Mouse (Mus musculus): ENCODE data around the gene Dgkh.

Dgkh gene

DNA sequence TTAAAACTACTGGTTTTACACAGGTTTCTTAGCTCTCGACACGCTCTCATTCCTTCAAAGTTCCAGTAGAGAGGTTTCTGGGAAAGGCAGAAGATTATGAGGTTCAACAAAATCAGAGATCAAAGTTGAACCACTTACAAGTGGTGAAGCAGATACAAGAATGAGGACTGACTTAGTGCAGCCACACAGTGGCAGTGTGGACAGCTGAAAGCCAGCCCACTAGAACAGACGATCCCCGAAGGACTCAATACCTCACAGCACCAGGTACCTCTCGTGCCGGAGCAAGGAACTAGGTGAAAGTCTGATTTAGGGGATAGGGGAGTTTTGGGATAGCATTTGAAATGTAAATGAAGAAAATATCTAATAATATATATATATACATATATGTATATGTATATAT, 56.1 kb downstream of the Dgkh start:
- no peak for DNase-seq (ENCODE audit: low read depth, low spot score)

DNA sequence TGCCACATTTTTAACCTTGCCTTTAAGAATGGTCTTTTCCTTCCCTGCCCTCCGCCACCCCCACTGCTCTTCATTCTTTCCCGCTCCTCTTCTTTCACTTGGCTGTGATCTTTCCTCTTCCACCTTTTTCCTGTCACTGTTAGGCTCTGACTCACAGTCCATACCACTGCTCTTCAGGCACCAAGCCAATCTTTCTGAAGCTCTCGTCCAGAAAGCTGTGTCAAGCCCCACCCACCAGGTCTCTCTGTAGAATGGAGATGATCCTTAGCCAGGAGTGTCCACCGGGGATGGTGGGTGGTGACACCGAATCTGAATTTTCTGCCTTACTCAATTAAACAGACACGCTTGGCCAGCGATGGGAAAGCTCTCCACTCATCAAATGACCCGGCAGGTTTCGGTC, 58.0 kb downstream of the Dgkh start:
- DNase-seq (ENCODE audit: low read depth, low spot score): no peak

DNA sequence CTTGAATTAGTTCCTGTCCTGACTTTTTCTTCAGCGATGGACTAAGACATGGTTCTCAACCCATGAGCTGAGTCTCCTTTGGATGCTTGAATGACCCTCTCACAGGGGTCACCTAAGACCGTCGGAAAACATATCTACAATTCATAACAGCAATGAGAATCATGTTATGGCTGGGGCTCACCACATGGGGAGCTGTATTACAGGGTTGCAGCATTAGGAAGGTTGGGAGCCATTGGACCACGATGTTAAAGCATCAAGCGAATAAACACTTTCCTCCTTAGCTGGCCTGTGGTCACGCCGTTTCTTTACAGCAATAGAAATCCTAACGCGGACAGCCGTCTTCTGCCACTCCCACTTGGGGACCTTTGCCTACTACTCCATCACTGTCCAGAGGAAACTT, 62.6 kb downstream of the Dgkh start:
- DNase-seq (ENCODE audit: low read depth, low spot score): no peak

DNA sequence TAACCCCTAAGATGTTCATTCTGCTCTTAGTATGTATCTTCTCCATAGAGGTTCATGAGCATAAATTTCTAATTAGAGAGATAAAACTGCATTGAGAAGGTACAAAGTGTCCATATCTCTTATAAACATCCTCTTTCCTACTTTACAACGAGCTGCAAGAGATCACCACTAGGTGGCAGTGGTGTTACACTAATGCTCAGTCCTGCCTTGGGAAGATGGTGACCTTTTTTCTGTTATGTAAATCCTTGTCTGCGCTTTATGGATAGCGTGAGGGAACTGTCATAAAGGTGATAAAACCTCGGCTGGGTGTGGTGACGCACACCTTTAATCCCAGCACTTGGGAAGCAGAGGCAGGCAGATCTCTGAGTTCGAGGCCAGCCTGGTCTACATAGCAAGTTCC, 64.3 kb downstream of the Dgkh start:
- peak; percentile 77 for DNase-seq (ENCODE audit: low read depth, low spot score)

DNA sequence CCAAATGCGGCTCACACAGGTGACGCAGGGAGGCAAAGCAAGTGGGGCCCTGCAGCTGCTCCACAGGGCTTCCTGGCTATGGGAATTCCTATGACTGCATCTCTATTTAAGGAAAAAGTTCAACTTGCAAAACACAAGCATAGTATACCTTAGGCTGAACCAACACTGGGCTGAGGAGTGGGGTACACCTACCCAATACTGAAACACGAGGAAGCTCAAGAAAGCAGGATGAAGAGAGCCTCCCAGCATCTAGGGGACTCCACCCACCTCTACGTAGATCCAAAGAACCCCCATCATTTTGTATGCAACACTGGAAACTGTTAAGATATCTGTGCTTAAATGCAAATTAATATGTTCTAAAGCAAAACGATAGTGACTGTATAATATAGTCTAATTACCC, 64.8 kb downstream of the Dgkh start:
- no peak for DNase-seq (ENCODE audit: low read depth, low spot score)

- no peak for DNase-seq (ENCODE audit: low read depth, low spot score)
Measured at GRCm38 (mm10) chr14:78662641-78663040, 69.9 kb downstream of the Dgkh start.

- DNase-seq (ENCODE audit: low read depth, low spot score): no peak
Measured at GRCm38 (mm10) chr14:78661462-78661861, 71.1 kb downstream of the Dgkh start.

DNA sequence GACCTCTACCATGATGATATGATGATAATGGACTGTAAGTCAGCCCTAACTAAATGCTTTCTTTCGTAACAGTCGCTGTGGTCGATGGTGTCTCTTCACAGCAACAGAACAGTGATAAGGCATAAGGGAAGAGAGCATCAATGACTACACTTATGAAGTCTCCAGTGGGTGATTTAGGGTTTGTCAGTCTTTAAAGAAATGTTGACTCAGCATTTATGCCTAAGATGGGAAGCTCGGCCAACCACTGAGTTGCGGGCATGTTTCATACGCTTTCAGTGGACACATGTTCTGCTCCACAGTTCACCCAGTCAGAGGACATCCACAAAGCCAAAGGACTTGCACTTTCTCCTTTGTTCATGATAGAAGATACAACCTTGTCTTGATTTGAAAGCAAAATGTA, 73.9 kb downstream of the Dgkh start:
- no peak for DNase-seq (ENCODE audit: low read depth, low spot score)

DNA sequence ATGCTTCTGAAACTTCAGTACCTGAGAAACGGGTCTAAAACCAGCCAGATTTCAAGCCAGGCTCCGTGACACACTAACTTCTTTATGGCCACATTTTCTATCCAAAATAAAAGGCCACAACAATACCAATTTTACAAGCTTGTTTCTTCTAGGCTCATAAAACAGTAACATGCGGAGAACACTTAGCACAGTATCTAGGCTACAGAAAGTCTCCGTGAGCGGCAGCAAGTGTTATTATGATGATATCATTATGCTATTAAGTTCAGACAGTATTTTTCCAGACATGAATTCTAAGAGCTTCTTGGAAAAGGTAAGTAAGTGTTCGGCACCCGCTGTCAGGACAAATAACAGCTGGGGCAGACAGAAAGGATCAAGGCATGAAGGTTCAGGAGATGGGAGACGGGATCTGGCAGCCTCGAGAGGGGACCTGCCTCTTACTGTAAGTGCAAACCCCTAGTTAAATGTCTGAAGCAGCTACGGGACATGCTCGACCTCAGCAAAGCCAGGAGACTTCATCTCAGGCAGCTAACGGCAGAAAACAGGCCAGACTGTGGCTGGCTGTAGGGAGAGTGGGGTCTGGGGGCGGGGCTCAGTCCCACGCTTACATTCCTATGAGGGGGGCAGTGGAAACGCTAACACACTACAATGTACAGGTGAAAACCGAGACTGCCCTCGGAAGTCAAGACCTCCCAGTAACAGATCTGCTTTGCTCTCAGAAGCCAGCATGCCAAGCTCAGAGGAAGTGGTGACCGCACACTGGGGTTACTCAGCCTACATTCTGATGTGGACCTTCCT, 75.5 kb downstream of the Dgkh start:
- DNase-seq (ENCODE audit: low read depth, low spot score): no peak

DNA sequence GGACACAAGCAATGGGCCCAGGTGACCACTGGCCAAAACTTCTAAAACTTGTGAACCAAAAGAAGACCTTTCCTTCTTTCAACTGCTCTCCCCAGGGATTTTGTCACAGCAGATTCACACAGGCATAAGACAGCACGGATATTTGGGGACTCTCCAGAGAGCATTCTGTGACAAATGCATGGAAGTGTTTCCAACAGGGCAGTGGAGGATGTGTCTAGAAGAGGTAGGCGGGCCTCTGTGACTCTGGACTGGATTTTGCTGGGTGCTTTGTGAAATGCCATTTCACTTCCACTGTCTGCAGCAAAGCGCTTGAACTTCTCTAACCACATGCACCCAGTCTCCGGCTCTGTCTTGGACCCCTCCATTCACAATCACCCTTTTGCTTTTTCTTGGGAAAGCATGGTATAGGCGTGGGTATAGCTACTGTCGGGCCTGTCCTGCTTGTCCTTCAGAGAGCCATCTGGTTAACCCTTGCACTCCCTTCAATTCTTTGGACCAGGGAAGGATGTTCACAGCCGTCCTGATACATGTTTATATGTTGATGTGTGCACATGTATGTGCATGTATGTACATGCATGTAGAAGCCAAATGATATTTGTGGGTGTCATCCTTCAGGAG, 77.5 kb downstream of the Dgkh start:
- no peak for DNase-seq (ENCODE audit: low read depth, low spot score)

DNA sequence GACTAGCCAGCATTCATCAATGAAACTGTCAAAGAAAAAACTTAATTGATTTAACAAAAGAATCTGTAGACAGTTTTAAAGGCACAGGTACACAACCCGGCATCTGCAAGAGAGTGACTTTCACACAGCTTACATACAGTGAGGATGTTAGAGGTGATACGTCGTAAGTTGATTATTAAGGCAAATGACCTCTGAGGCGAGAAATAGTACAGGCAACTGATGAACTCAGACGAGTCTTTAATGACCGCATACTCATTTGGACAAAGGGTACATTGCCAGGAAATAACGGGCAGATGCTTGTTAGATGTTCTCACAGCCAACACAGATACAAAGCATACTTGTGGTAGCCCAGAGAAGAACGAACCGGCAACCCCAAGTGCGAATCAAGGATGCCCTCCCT, 78.4 kb downstream of the Dgkh start:
- DNase-seq (ENCODE audit: low read depth, low spot score): no peak

GRCm38 (mm10) chr14:78653333-78653732, 79.2 kb downstream of the Dgkh start:
- no peak for DNase-seq (ENCODE audit: low read depth, low spot score)

- no peak for DNase-seq (ENCODE audit: low read depth, low spot score)
Measured at GRCm38 (mm10) chr14:78651696-78652095, 80.9 kb downstream of the Dgkh start.

DNA sequence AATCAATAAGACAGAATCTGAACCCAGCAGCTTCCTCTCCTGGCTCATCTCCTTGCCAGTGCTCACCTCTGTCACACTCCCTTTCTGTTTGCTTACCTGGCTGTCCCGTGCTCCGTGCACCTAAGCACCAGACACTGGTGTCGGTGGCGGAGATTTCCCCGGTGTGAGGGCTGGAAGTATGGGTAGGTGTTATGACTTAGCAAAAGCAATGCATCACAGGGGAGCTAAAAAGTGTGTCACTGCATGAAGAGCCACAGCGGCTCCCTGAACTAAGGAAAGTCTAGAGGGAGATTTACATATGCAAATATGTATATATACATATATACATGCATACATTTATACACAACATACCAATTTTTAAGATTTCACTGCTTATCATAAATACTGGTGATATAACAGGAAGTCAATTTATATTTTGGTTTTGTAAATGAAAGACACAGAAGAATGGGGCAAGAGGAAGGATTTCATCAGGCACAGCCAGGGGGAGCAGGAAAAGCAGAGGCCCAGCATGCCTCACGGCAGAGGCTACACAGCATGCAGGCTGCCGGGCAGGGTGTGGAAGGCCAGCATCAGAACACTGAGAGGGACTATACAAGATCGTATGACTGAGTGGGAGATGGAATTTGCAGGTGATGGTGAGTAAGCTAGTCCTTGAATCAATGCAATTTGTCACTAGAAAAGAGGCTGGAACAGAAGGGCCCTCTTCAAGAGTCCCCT, 82.0 kb downstream of the Dgkh start:
- DNase-seq (ENCODE audit: low read depth, low spot score): no peak

DNA sequence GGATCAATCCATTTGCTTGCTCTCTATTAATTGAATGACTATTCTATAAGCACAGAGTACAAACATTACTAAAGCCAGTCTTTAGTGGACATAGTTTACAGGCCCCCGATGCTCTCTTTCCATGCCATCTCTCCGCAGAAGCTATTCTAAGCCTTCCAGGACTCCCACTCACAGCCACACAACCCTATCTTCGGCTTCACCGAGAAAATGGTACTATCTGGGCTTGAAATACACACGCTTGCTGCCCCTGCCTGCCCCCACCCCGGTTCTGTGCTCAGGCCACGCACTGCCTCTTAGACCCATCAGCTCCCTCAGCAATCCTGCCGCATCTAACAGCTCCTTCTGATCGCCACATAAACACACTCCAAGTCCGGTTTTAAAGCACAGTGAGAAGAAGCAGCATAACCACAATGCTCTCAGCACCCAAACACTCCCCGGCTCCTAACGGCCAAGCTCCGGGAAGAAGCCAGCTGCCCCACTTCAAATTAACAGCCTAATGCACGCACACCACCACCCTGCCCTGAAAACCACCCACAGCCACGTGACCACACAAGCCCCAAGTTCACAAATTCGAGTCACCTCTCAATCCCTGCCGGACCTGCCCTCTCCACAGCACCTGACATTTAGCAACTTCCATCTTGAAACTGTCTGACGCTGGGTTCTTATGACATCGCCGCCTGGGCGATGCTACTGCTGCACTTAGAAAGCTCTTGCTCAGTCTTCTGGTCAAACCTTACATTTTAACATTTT, 82.9 kb downstream of the Dgkh start:
- no peak for DNase-seq (ENCODE audit: low read depth, low spot score)

DNA sequence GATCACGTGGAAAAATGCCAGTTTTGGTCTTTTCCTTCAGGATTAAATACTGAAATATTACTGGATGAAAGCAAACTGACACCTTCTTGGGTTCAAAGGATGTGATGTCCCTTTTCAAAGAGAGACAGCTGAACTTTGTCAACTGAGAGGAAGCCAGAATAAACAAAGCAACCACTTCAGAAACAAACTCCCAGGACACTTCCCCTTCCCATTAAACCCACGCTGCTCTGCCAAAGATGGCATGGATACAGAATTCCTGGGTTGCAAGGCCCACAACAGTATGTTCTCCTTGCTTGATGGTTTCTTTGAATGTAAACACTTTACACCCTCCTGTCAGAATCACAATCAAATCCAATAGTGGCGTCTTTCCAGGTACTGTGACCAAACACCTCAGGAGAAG, 87.0 kb downstream of the Dgkh start:
- no peak for DNase-seq (ENCODE audit: low read depth, low spot score)

GRCm38 (mm10) chr14:78641314-78641713, 91.3 kb downstream of the Dgkh start:
- DNase-seq (ENCODE audit: low read depth, low spot score): no peak

GRCm38 (mm10) chr14:78639691-78640090, 92.9 kb downstream of the Dgkh start:
- DNase-seq (ENCODE audit: low read depth, low spot score): no peak

GRCm38 (mm10) chr14:78635612-78636400, 96.8 kb downstream of the Dgkh start:
- no peak for DNase-seq (ENCODE audit: low read depth, low spot score)

GRCm38 (mm10) chr14:78632747-78633146, 99.8 kb downstream of the Dgkh start:
- no peak for DNase-seq (ENCODE audit: low read depth, low spot score)

All from ZHBTc4 (cell line).